Mouse (Mus musculus): Measurements from ENCODE around the gene Robo2.
A peak's percentile ranks its signal among the peaks of the same experiment; 100 is the strongest.

Gene Robo2

GRCm38 (mm10) chr16:73940211-73940541, 471.4 kb downstream of the Robo2 start:
- DNase-seq (ENCODE audit: low spot score) = no peak

- no peak for DNase-seq (ENCODE audit: low spot score)
Observed at GRCm38 (mm10) chr16:73939423-73940210, 472.0 kb downstream of the Robo2 start.

GRCm38 (mm10) chr16:73930323-73930722, 481.3 kb downstream of the Robo2 start:
- DNase-seq (ENCODE audit: low spot score) = no peak

GRCm38 (mm10) chr16:73927481-73927880, 484.1 kb downstream of the Robo2 start:
- DNase-seq (ENCODE audit: low spot score) = no peak

GRCm38 (mm10) chr16:73915425-73915824, 496.2 kb downstream of the Robo2 start:
- DNase-seq (ENCODE audit: low spot score) = no peak

- no peak for DNase-seq (ENCODE audit: low spot score)
Observed at GRCm38 (mm10) chr16:73914936-73915335, 496.7 kb downstream of the Robo2 start.

GRCm38 (mm10) chr16:73908504-73908903, 503.1 kb downstream of the Robo2 start:
- no peak for DNase-seq (ENCODE audit: low spot score)

GRCm38 (mm10) chr16:73896856-73897255, 514.8 kb downstream of the Robo2 start:
- DNase-seq (ENCODE audit: low spot score) = no peak

- DNase-seq (ENCODE audit: low spot score) = peak; percentile 47
Observed at GRCm38 (mm10) chr16:73881911-73882310, 529.7 kb downstream of the Robo2 start.

GRCm38 (mm10) chr16:73877973-73878372, 533.7 kb downstream of the Robo2 start:
- no peak for DNase-seq (ENCODE audit: low spot score)

GRCm38 (mm10) chr16:73874991-73875390, 536.6 kb downstream of the Robo2 start:
- no peak for DNase-seq (ENCODE audit: low spot score)

- no peak for DNase-seq (ENCODE audit: low spot score)
Observed at GRCm38 (mm10) chr16:73873828-73874558, 537.6 kb downstream of the Robo2 start.

- DNase-seq (ENCODE audit: low spot score) = no peak
Observed at GRCm38 (mm10) chr16:73870296-73870695, 541.3 kb downstream of the Robo2 start.

GRCm38 (mm10) chr16:73869527-73870212, 542.0 kb downstream of the Robo2 start:
- DNase-seq (ENCODE audit: low spot score) = no peak

- no peak for DNase-seq (ENCODE audit: low spot score)
Observed at GRCm38 (mm10) chr16:73864625-73865024, 547.0 kb downstream of the Robo2 start.

- no peak for DNase-seq (ENCODE audit: low spot score)
Observed at GRCm38 (mm10) chr16:73863748-73864147, 547.9 kb downstream of the Robo2 start.

- no peak for DNase-seq (ENCODE audit: low spot score)
Observed at GRCm38 (mm10) chr16:73858717-73859116, 552.9 kb downstream of the Robo2 start.

- DNase-seq (ENCODE audit: low spot score) = no peak
Observed at GRCm38 (mm10) chr16:73855821-73856220, 555.8 kb downstream of the Robo2 start.

Data from layer of hippocampus, adult 9-10 months (tissue).